Mouse (Mus musculus): ENCODE measurements at regions not wholly inside any gene's neighbourhood (a gene's known extent, or its start where the extent isn't known, plus 50 kb on each side); places are given as distances from the start of the nearest gene placed in this dataset.

GRCm38 (mm10) chr10:67658005-67658545, 109.3 kb upstream of the Ado start:
- no peak for TF ChIP-seq CTCF (IDR thresholded peaks at IDR 0.05; ENCODE audit: control insufficient read depth, insufficient read depth, insufficient read length)
- TF ChIP-seq USF1 (IDR thresholded peaks at IDR 0.05; ENCODE audit: low read depth) = no peak
- no peak for TF ChIP-seq MAX (IDR thresholded peaks at IDR 0.05)
- no peak for TF ChIP-seq CEBPB (IDR thresholded peaks at IDR 0.05; ENCODE audit: low read depth)
- TF ChIP-seq MYOD1 (IDR thresholded peaks at IDR 0.05; ENCODE audit: control insufficient read depth, insufficient read length, low read depth) = no peak
- no peak for TF ChIP-seq MYOG (IDR thresholded peaks at IDR 0.05; ENCODE audit: control insufficient read depth, extremely low read depth, insufficient read length)

All from C2C12 (cell line).